Mouse (Mus musculus) limb, embryonic 11.5 days (tissue): ENCODE measurements around the gene Gm9736. TPM values are rescaled to one million over a fixed set of nuclear protein-coding genes. Genes with fewer than 3 reads are reported as not detected.
"Not testable (repeated sequence)": the region's sequence is repeated elsewhere in the genome, so short reads cannot be mapped to it uniquely, and the experiment has no call there.

Source experiments
- ATAC-seq: fragments of 200-750 bp; cut with Nextera tagmentation; 2 replicates; pipeline ENCODE4 v1.8.0; 2017; ENCODE audit warnings: low read depth; ENCODE audit not compliant: insufficient number of reproducible peaks, low FRiP score, low TSS enrichment
- DNase-seq: peaks from one replicate; pipeline ENCODE4 v3.0.0-alpha.2; 2015; ENCODE audit warnings: low spot score
- H3K27ac ChIP-seq: fragments of 300-500 bp; sonication (generic); replicated peaks from 2 replicates; pipeline ENCODE4 v1.5.1; 2014; ENCODE audit warnings: low read depth, mild to moderate bottlenecking, low read length
- H3K27me3 ChIP-seq: fragments of 300-500 bp; sonication (generic); 2 replicates; pipeline ENCODE4 v1.6.1; 2014; ENCODE audit warnings: mild to moderate bottlenecking, low read length, mixed read lengths; ENCODE audit not compliant: control insufficient read depth, insufficient read depth
- H3K36me3 ChIP-seq: fragments of 300-500 bp; sonication (generic); 2 replicates; pipeline ENCODE4 v1.6.1; 2014; ENCODE audit warnings: mild to moderate bottlenecking, low read length, moderate library complexity, mixed read lengths; ENCODE audit not compliant: control insufficient read depth, insufficient read depth
- H3K4me1 ChIP-seq: fragments of 300-500 bp; sonication (generic); 2 replicates; pipeline ENCODE4 v1.6.1; 2014; ENCODE audit warnings: low read length, mixed read lengths; ENCODE audit not compliant: control insufficient read depth, insufficient read depth
- H3K4me2 ChIP-seq: fragments of 300-500 bp; sonication (generic); 2 replicates; pipeline ENCODE4 v1.6.1; 2014; ENCODE audit warnings: low read depth, mild to moderate bottlenecking, moderate library complexity; ENCODE audit not compliant: severe bottlenecking
- H3K4me3 ChIP-seq: fragments of 300-500 bp; sonication (generic); 2 replicates; pipeline ENCODE4 v1.5.1; 2014; ENCODE audit warnings: low read depth, low read length
- H3K9ac ChIP-seq: fragments of 300-500 bp; sonication (generic); 2 replicates; pipeline ENCODE4 v1.6.1; 2014; ENCODE audit warnings: mild to moderate bottlenecking, low read length
- H3K9me3 ChIP-seq: fragments of 300-500 bp; sonication (generic); 2 replicates; pipeline ENCODE4 v1.6.1; 2016; ENCODE audit warnings: low read length; ENCODE audit not compliant: control insufficient read depth
- WGBS: fragments of 180-500 bp; shearing (Covaris S2); extraction: QIAGEN DNeasy Blood & Tissue Kit; methylation state at CpG from one replicate; pipeline ENCODE4 v1.1.7; 2014; 5-methylcytosine and 5-hydroxymethylcytosine counted together
- polyA plus RNA-seq: library from polyadenylated mRNA; unstranded; fragments of >200 nt; fragmentation: Nextera tagmentation; extraction: Ambion mirVana; gene quantifications from 2 replicates; pipeline ENCODE4 v1.2.1, GENCODE M21; 2014

Gm9736 gene
- polyA plus RNA-seq: not detected in 2 replicates

- 70% methylated on average over 1 of the region's 1 CpGs for WGBS
- H3K27me3 ChIP-seq, H3K9me3 ChIP-seq, H3K4me1 ChIP-seq, H3K9ac ChIP-seq, H3K27ac ChIP-seq, H3K36me3 ChIP-seq, ATAC-seq, H3K4me3 ChIP-seq, DNase-seq, H3K4me2 ChIP-seq: not testable (repeated sequence)
Measured at GRCm38 (mm10) chr10:77751254-77751653, at the start of gene Gm9736. TSS of gene Gm9736 (minus strand) at chr10:77751354.

DNA sequence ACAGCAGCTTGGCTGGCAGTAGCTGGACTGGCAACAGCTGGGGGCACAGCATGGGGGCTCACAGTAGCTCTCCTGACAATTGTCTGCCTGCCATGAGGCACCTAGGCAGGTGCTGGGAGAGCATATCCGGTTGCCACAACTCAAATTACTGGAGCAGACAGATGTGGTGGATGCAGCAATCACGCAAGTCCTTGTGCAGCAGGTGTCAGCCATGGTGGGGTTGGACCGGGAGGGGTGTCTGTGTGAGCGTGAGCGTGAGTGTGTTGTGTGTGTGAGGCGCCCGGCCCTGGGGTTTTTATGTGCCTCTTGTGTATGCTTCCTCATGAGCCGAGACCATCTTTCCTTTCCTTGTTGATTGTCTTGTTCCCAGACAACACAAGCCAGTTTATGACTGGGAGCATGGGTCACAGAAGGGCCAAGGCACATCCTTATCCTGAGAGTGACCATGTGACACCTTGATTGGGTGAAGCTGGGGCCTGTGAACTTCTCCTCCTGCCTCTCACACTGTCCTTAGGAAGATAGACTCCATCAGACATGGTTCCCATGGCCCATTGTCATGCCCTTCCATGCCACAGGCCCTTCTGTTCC is 47.9 kb upstream of the Gm9736 start, which contains the start of gene Gm19668:
Gene Gm19668 (minus strand): TSS at position 213 of the 588 bp plus-strand sequence.
- DNase-seq (no peak), ATAC-seq (no peak; the same call in 1 of the 2 replicates)
- Histone ChIP-seq H3K4me3 (no peak within 1 kb of the TSS), H3K4me2 (no peak within 1 kb of the TSS), H3K9me3 (no peaks in the 10 kb centered on the region), H3K27me3 (no peaks in the 10 kb centered on the region), H3K4me1 (no peaks in the 10 kb centered on the region), H3K36me3 (no peaks in the 10 kb centered on the region), H3K27ac (no peak within 1 kb of the TSS), H3K9ac (no peak within 1 kb of the TSS)
- 55% methylated on average over 8 of the region's 8 CpGs for WGBS

- not testable (repeated sequence) for H3K4me3 ChIP-seq, H3K27me3 ChIP-seq, H3K9ac ChIP-seq, H3K36me3 ChIP-seq, H3K27ac ChIP-seq, DNase-seq, H3K4me2 ChIP-seq, ATAC-seq, H3K4me1 ChIP-seq, H3K9me3 ChIP-seq
- 24% methylated on average over 3 of the region's 3 CpGs for WGBS
Measured at GRCm38 (mm10) chr10:77798164-77798920, 47.2 kb upstream of the Gm9736 start.

- ATAC-seq (no peak), DNase-seq (no peak)
- H3K9ac ChIP-seq: no peak overlapping the region
- H3K27me3 ChIP-seq: no peaks in the 10 kb centered on the region
- WGBS: 13% methylated on average over 3 of the region's 3 CpGs
- H3K4me3 ChIP-seq: no peak overlapping the region
- H3K27ac ChIP-seq: no peak overlapping the region
- no peaks in the 10 kb centered on the region for H3K4me1 ChIP-seq
- H3K36me3 ChIP-seq: no peaks in the 10 kb centered on the region
- no peaks in the 10 kb centered on the region for H3K9me3 ChIP-seq
- H3K4me2 ChIP-seq: no peak overlapping the region
Measured at GRCm38 (mm10) chr10:77797677-77798076, 46.5 kb upstream of the Gm9736 start.

DNA sequence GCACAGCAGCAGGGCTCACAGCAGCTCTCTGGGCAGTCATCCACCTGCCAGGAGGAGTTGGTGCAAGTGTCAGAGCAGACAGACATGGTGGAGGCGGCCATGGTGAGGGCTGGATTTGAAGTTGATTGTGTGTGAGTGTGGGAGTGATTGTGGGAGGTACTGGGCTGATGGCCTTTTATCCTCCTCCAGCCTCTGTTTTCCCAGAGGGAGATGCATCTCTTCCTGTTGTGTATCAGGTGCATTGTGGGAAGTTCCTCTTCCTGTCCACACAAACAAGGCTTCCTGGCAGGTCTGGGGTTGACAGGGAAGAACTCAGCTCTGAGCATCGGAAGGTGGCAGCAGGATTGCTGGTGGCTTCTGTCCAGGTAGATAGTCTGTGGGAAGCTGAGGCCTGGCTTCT is 43.8 kb upstream of the Gm9736 start, which contains the start of gene Gm9639:
Gene Gm9639 (minus strand): TSS at position 101 of the 400 bp plus-strand sequence.
- ATAC-seq: no peak
- DNase-seq: no peak
- Histone ChIP-seq H3K27ac (no peak within 1 kb of the TSS), H3K9me3 (no peaks in the 10 kb centered on the region), H3K36me3 (no peaks in the 10 kb centered on the region), H3K4me3 (no peak within 1 kb of the TSS), H3K4me2 (no peak within 1 kb of the TSS), H3K9ac (no peak within 1 kb of the TSS), H3K27me3 (no peaks in the 10 kb centered on the region), H3K4me1 (no peaks in the 10 kb centered on the region)
- WGBS: 60% methylated on average over 2 of the region's 2 CpGs

- H3K4me1 ChIP-seq: no peaks in the 10 kb centered on the region
- no peak overlapping the region for H3K4me3 ChIP-seq
- 69% methylated on average over 2 of the region's 2 CpGs for WGBS
- no peaks in the 10 kb centered on the region for H3K9me3 ChIP-seq
- H3K27me3 ChIP-seq: no peaks in the 10 kb centered on the region
- DNase-seq (no peak), ATAC-seq (no peak)
- no peaks in the 10 kb centered on the region for H3K36me3 ChIP-seq
- H3K27ac ChIP-seq: no peak overlapping the region
- no peak overlapping the region for H3K4me2 ChIP-seq
- H3K9ac ChIP-seq: no peak overlapping the region
Measured at GRCm38 (mm10) chr10:77788621-77789020, 37.5 kb upstream of the Gm9736 start.

GRCm38 (mm10) chr10:77787876-77788275 is 36.7 kb upstream of the Gm9736 start, which contains the start of gene Gm7137:
TSS of gene Gm7137 (minus strand) at chr10:77788200.
- ATAC-seq, H3K4me3 ChIP-seq, H3K9me3 ChIP-seq, DNase-seq, H3K27ac ChIP-seq, H3K4me2 ChIP-seq, H3K4me1 ChIP-seq, H3K27me3 ChIP-seq, H3K9ac ChIP-seq, H3K36me3 ChIP-seq: not testable (repeated sequence)
- no CpG with 5 or more reads among the region's 1 CpGs for WGBS

DNA sequence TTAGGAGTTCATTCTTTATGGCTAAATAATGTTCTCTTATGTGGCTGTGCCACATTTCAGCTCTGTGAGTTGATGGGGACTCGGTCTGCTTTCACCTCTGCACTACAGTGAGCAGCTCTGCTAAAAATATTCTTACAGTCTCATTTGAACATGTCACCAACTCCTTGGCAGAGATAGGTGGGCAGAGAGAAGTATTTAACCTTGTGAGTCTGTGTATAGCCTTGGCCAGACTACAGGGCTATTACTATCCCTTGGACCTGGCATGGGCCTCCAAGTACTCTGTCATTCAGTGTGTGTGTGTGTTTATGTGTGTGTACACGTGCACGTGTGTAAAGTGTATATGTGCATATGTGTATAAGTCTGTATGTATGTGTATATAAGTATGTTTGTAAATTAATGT is 32.2 kb upstream of the Gm9736 start:
- H3K4me3 ChIP-seq, H3K27me3 ChIP-seq, ATAC-seq, H3K36me3 ChIP-seq, DNase-seq, H3K27ac ChIP-seq, H3K9ac ChIP-seq, H3K4me2 ChIP-seq, H3K9me3 ChIP-seq, H3K4me1 ChIP-seq: not testable (repeated sequence)
- 100% methylated on average over 1 of the region's 3 CpGs for WGBS
